Mouse (Mus musculus) bone marrow, adult 2 months (tissue): ENCODE data around the gene Kctd21.

Experiments
- CTCF ChIP-seq: fragments of 200-500 bp; IDR thresholded peaks from 2 replicates; pipeline ENCODE4 v1.5.1; 2011; ENCODE audit warnings: low read length, control low read depth; ENCODE audit not compliant: control insufficient read depth, insufficient read depth
- POLR2A ChIP-seq: fragments of 200-500 bp; IDR thresholded peaks from 2 replicates; pipeline ENCODE4 v1.6.1; 2011; ENCODE audit warnings: low read depth, mild to moderate bottlenecking, control low read depth, low read length, borderline replicate concordance; ENCODE audit not compliant: control insufficient read depth

- no peak for TF ChIP-seq CTCF
- TF ChIP-seq POLR2A: no peak
Observed at GRCm38 (mm10) chr7:97327376-97327775, 4.8 kb upstream of the Kctd21 start.
